Mouse (Mus musculus) lung, postnatal 14 days (tissue): ENCODE measurements around the gene Cyp4a32.

ENCODE experiments used
- DNase-seq: peaks from one replicate; pipeline ENCODE4 v3.0.0; 2021

Cyp4a32 gene

DNA sequence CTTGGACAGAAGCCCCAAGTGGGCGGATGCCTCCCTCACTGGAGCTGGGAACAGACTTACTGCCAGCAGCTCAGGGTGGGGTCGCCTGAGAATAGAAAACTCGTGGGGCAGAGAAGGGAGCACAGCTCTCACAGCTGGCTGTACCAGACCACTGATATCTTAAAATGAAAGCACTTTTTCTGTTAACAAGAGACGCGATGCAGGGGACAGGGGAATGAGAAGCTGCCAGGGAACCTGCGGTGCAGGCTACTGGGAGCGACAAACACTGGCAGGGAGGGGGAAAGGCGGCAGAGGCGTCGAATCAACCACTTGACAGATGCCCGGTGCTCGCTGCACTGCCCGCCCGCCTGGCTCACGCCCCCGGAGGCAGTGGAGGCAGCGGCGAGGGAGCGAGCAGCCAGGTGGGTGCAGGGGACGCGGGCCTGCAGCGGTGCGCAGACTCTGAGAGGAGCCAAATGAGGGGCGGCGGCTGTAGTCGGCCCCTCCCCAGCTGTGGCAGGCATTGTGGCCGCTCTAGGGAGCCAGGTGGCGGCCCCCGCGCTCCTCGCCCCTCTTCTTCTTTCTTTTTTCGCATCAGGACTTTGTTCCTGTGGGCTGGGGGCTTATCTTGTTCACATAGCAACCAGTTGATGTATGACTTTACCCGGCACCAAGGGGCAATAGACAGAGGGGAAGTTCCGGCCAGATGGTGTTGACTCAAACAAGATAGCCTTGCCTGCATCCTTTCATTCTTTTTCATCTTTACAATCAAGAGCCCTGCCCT lies 56.5 kb downstream of the Cyp4a32 start:
- peak; percentile 50 for DNase-seq

DNA sequence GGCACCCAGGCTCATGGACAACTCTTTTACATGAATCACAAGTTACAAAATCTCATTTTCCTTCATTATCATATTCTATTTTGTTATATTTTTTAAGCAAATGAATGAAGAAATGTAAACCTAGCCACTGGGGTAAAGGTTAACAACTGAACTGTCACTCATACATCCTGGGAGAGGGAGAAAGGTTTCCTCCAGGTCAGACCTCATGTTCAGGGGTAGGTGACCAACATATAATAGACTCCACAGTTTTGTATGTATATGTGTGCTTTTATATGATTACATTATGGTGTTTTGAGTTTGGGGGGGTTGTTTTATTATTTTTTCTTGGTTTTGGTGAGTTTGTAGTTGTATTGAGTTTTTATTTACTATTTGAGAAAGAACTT lies 57.1 kb downstream of the Cyp4a32 start:
- DNase-seq = no peak

DNA sequence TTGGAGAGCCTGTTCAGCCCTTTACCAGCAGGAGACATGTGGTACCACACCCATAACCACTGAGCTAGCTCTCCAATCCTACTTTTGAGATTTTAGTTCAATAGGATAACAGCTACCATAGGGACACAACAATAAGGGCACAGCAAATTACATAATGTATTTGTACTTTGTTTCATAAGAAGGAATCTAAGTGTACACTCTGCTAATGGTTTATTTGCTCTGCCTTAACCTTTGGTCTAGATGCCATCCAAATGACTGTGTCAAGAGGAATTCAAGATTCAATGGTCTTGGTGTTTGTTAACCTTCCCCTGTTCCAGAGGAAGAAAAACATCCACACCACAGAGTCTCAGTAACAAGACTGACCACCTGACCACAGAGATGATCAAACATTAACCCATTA lies 58.4 kb downstream of the Cyp4a32 start:
- DNase-seq = no peak
